Mouse (Mus musculus): Measurements from ENCODE around the gene Gm5662. TPM values are rescaled to one million over a fixed set of nuclear protein-coding genes. Genes with fewer than 3 reads are reported as not detected.
"Not testable (repeated sequence)": the region's sequence is repeated elsewhere in the genome, so short reads cannot be mapped to it uniquely, and the experiment has no call there.

Gene Gm5662
- not detected in 2 replicates for polyA plus RNA-seq (2011; ENCODE audit: insufficient read length, low read depth, missing spikeins)

GRCm38 (mm10) chr12:88274400-88274799 is at the start of gene Gm5662:
Gm5662 (minus strand) TSS chr12:88274500.
- not testable (repeated sequence) for H3K4me1 ChIP-seq (ENCODE audit: control insufficient read depth, insufficient read depth, low read length); H3K4me3 ChIP-seq (ENCODE audit: insufficient read depth, low read length); H3K27ac ChIP-seq (ENCODE audit: insufficient read depth, low read length)

- H3K4me3 ChIP-seq (ENCODE audit: insufficient read depth, low read length); H3K27ac ChIP-seq (ENCODE audit: insufficient read depth, low read length); H3K4me1 ChIP-seq (ENCODE audit: control insufficient read depth, insufficient read depth, low read length): not testable (repeated sequence)
Observed at GRCm38 (mm10) chr12:88323926-88324325, 49.6 kb upstream of the Gm5662 start, which contains the start of gene Gm5039. Gm5039 (minus strand) TSS chr12:88324026.

GRCm38 (mm10) chr12:88314556-88314955 is 40.3 kb upstream of the Gm5662 start:
- no peaks in the 10 kb centered on the region for H3K4me1 ChIP-seq (ENCODE audit: control insufficient read depth, insufficient read depth, low read length)
- TF ChIP-seq CTCF (IDR thresholded peaks at IDR 0.05; ENCODE audit: borderline replicate concordance, insufficient read depth, low read length): no peak
- no peak for TF ChIP-seq POLR2A (IDR thresholded peaks at IDR 0.05; ENCODE audit: low read depth, low read length)
- no peak overlapping the region for H3K4me3 ChIP-seq (ENCODE audit: insufficient read depth, low read length)
- H3K27ac ChIP-seq (ENCODE audit: insufficient read depth, low read length): no peak overlapping the region

GRCm38 (mm10) chr12:88297171-88297570 is 22.9 kb upstream of the Gm5662 start:
- H3K4me1 ChIP-seq (ENCODE audit: control insufficient read depth, insufficient read depth, low read length); H3K27ac ChIP-seq (ENCODE audit: insufficient read depth, low read length); H3K4me3 ChIP-seq (ENCODE audit: insufficient read depth, low read length): not testable (repeated sequence)

GRCm38 (mm10) chr12:88293082-88293481 is 18.8 kb upstream of the Gm5662 start:
- H3K4me3 ChIP-seq (ENCODE audit: insufficient read depth, low read length); H3K4me1 ChIP-seq (ENCODE audit: control insufficient read depth, insufficient read depth, low read length); H3K27ac ChIP-seq (ENCODE audit: insufficient read depth, low read length): not testable (repeated sequence)

GRCm38 (mm10) chr12:88285224-88285623 is 10.9 kb upstream of the Gm5662 start:
- not testable (repeated sequence) for H3K4me3 ChIP-seq (ENCODE audit: insufficient read depth, low read length); H3K27ac ChIP-seq (ENCODE audit: insufficient read depth, low read length); H3K4me1 ChIP-seq (ENCODE audit: control insufficient read depth, insufficient read depth, low read length)

- TF ChIP-seq POLR2A (IDR thresholded peaks at IDR 0.05; ENCODE audit: low read depth, low read length) (no peak), CTCF (IDR thresholded peaks at IDR 0.05; ENCODE audit: borderline replicate concordance, insufficient read depth, low read length) (no peak)
- Histone ChIP-seq H3K27ac (ENCODE audit: insufficient read depth, low read length) (no peak overlapping the region), H3K4me3 (ENCODE audit: insufficient read depth, low read length) (no peak overlapping the region), H3K4me1 (ENCODE audit: control insufficient read depth, insufficient read depth, low read length) (no peaks in the 10 kb centered on the region)
Observed at GRCm38 (mm10) chr12:88257241-88257640, 17.1 kb downstream of the Gm5662 start.

GRCm38 (mm10) chr12:88255917-88256316 is 18.4 kb downstream of the Gm5662 start:
- not testable (repeated sequence) for H3K4me3 ChIP-seq (ENCODE audit: insufficient read depth, low read length); H3K27ac ChIP-seq (ENCODE audit: insufficient read depth, low read length)

GRCm38 (mm10) chr12:88250000-88250399 is 24.3 kb downstream of the Gm5662 start, which contains the start of gene Gm8332:
Gm8332 (minus strand) TSS chr12:88250100.
- H3K27ac ChIP-seq (ENCODE audit: insufficient read depth, low read length); H3K4me1 ChIP-seq (ENCODE audit: control insufficient read depth, insufficient read depth, low read length); H3K4me3 ChIP-seq (ENCODE audit: insufficient read depth, low read length): not testable (repeated sequence)

More at GRCm38 (mm10) chr12:88255917-88256316, 18.4 kb downstream of the Gm5662 start:
- H3K4me1 ChIP-seq (ENCODE audit: control insufficient read depth, insufficient read depth, low read length): not testable (repeated sequence)

GRCm38 (mm10) chr12:88245786-88246185 is 28.5 kb downstream of the Gm5662 start:
- H3K4me3 ChIP-seq (ENCODE audit: insufficient read depth, low read length); H3K4me1 ChIP-seq (ENCODE audit: control insufficient read depth, insufficient read depth, low read length); H3K27ac ChIP-seq (ENCODE audit: insufficient read depth, low read length): not testable (repeated sequence)

GRCm38 (mm10) chr12:88242940-88243339 is 31.4 kb downstream of the Gm5662 start:
- not testable (repeated sequence) for H3K4me1 ChIP-seq (ENCODE audit: control insufficient read depth, insufficient read depth, low read length); H3K4me3 ChIP-seq (ENCODE audit: insufficient read depth, low read length); H3K27ac ChIP-seq (ENCODE audit: insufficient read depth, low read length)

Other genes starting within 250 kb of the Gm5662 start
- gene Gm2056, start 247.5 kb downstream of the Gm5662 start, polyA plus RNA-seq (2011; ENCODE audit: insufficient read length, low read depth, missing spikeins): not detected in 2 replicates
- gene Gm16368, start 190.8 kb downstream of the Gm5662 start, polyA plus RNA-seq (2011; ENCODE audit: insufficient read length, low read depth, missing spikeins): not detected in 2 replicates
- not detected in 2 replicates for gene Gm10436, start 92.4 kb downstream of the Gm5662 start, polyA plus RNA-seq (2011; ENCODE audit: insufficient read length, low read depth, missing spikeins)
- gene Gm8332, start 24.4 kb downstream of the Gm5662 start, polyA plus RNA-seq (2011; ENCODE audit: insufficient read length, low read depth, missing spikeins): not detected in 2 replicates
- gene Gm5039, start 49.5 kb upstream of the Gm5662 start, polyA plus RNA-seq (2011; ENCODE audit: insufficient read length, low read depth, missing spikeins): not detected in 2 replicates
- 8.7 and 10.7 TPM in 2 replicates for gene Adck1, start 86.1 kb upstream of the Gm5662 start, polyA plus RNA-seq (2011; ENCODE audit: insufficient read length, low read depth, missing spikeins)